Mouse (Mus musculus) heart, postnatal 0 days (tissue): Measurements from ENCODE around the gene Muc20.

Source experiments
- CTCF ChIP-seq: IDR thresholded peaks from 2 replicates; pipeline ENCODE4 v1.5.1; 2016; ENCODE audit warnings: antibody characterized with exemption, control low read depth, low read depth
- EP300 ChIP-seq: IDR thresholded peaks from 2 replicates; pipeline ENCODE4 v1.6.1; 2016; ENCODE audit warnings: antibody characterized with exemption, low read depth

DNA sequence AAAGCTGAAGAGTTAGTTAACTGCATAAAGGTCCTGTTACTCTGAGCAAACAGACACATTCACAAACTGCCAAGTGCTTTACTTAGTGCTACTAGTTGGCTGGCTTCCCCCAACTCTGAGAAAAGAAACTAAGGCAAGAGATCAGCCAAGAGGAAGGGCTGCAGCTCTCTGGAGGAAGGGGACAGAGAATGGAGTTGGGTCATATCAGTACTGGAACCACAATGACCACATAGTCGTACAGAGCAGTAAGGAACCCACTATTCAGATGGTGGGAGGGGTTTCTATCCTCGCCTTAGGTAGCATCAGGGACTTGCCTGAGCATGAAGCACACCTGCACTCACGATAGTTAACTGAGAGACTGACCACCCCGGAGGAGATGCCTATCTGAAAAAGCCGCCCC lies 25.6 kb upstream of the Muc20 start:
- no peak for TF ChIP-seq CTCF
- no peak for TF ChIP-seq EP300
